Mouse (Mus musculus) urinary bladder, adult 2 months (tissue): ENCODE results near the gene Samt1. TPM values are rescaled to one million over a fixed set of nuclear protein-coding genes. Genes with fewer than 3 reads are reported as not detected.
"Not testable (repeated sequence)": the region's sequence is repeated elsewhere in the genome, so short reads cannot be mapped to it uniquely, and the experiment has no call there.

ENCODE experiments used
- DNase-seq: peaks from one replicate; pipeline ENCODE4 v3.0.0; 2022; ENCODE audit warnings: low spot score
- polyA plus RNA-seq: library from polyadenylated mRNA; depleted of rRNA; stranded (reverse); fragments of >200 nt; gene quantifications from 2 replicates; pipeline ENCODE4 v1.2.3, GENCODE M21; 2012; rRNA removed

The Samt1 gene
- polyA plus RNA-seq, result not detected in 2 replicates

DNA sequence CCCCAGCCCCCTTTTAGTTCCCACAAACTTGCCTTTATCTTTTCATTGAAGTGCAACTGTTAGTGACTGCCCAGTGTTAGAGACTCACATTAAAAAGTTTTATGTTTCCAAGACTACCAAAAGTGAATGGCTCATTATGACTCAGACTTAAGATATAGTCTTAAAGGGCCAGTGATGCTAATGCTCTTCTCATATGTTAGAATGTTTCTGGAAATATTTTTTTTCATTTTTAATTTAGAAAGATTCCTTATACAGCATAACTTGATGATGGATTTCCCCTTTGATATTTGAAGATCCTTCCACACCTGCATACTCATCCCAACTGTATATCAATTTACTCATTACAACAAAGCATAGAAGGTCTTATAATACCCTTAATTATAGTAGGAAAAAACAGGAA, at the start of gene Samt1:
Samt1 (minus strand) TSS at position 101 of the 400 bp plus-strand sequence.
- not testable (repeated sequence) for DNase-seq

DNA sequence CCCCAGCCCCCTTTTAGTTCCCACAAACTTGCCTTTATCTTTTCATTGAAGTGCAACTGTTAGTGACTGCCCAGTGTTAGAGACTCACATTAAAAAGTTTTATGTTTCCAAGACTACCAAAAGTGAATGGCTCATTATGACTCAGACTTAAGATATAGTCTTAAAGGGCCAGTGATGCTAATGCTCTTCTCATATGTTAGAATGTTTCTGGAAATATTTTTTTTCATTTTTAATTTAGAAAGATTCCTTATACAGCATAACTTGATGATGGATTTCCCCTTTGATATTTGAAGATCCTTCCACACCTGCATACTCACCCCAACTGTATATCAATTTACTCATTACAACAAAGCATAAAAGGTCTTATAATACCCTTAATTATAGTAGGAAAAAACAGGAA, 42.5 kb upstream of the Samt1 start, which contains the start of gene Gm10057:
Gm10057 (minus strand) TSS at position 101 of the 400 bp plus-strand sequence.
- not testable (repeated sequence) for DNase-seq

DNA sequence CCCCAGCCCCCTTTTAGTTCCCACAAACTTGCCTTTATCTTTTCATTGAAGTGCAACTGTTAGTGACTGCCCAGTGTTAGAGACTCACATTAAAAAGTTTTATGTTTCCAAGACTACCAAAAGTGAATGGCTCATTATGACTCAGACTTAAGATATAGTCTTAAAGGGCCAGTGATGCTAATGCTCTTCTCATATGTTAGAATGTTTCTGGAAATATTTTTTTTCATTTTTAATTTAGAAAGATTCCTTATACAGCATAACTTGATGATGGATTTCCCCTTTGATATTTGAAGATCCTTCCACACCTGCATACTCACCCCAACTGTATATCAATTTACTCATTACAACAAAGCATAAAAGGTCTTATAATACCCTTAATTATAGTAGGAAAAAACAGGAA, 21.3 kb upstream of the Samt1 start, which contains the start of gene 4921511M17Rik:
4921511M17Rik (minus strand) TSS at position 101 of the 400 bp plus-strand sequence.
- DNase-seq, result not testable (repeated sequence)

GRCm38 (mm10) chrX:153976914-153977313, 35.5 kb downstream of the Samt1 start:
- DNase-seq, result not testable (repeated sequence)

GRCm38 (mm10) chrX:153976467-153976866, 36.0 kb downstream of the Samt1 start:
- not testable (repeated sequence) for DNase-seq

DNA sequence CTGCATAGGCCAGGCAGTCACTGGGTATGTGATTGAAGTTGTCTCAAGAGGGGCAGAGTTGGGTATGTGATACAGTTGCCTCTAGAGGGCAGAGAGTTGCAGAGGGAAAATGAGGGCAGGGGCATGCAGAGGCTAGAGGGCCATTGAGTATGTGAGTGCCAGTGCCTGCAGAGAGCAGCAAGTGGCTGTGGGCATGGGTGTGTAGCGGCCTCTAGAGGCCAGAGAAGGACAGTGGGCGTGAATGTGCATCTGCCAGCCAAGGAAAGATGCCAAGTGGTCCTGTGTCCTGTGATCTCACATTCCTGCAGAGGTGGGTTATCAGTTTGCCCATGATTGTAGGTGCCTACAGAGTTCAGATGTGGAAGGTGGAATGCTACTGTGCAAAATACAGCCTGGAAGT, 38.0 kb downstream of the Samt1 start:
- DNase-seq, result no peak

- DNase-seq, result not testable (repeated sequence)
Observed at GRCm38 (mm10) chrX:153952866-153953265, 59.6 kb downstream of the Samt1 start.

Other genes starting within 250 kb of the Samt1 start
- 9.0 and 9.2 TPM in 2 replicates for gene Spin2c, start 180.4 kb downstream of the Samt1 start, polyA plus RNA-seq
- gene 4921511M17Rik, start 21.2 kb upstream of the Samt1 start, polyA plus RNA-seq, result not detected in 2 replicates
- gene Gm10057, start 42.4 kb upstream of the Samt1 start, polyA plus RNA-seq, result not detected in 2 replicates
- gene Gm15140, start 108.0 kb upstream of the Samt1 start, polyA plus RNA-seq, result not detected in 2 replicates